Mouse (Mus musculus): ENCODE results near the gene Sprn.
A peak's percentile ranks its signal among the peaks of the same experiment; 100 is the strongest.

DNA sequence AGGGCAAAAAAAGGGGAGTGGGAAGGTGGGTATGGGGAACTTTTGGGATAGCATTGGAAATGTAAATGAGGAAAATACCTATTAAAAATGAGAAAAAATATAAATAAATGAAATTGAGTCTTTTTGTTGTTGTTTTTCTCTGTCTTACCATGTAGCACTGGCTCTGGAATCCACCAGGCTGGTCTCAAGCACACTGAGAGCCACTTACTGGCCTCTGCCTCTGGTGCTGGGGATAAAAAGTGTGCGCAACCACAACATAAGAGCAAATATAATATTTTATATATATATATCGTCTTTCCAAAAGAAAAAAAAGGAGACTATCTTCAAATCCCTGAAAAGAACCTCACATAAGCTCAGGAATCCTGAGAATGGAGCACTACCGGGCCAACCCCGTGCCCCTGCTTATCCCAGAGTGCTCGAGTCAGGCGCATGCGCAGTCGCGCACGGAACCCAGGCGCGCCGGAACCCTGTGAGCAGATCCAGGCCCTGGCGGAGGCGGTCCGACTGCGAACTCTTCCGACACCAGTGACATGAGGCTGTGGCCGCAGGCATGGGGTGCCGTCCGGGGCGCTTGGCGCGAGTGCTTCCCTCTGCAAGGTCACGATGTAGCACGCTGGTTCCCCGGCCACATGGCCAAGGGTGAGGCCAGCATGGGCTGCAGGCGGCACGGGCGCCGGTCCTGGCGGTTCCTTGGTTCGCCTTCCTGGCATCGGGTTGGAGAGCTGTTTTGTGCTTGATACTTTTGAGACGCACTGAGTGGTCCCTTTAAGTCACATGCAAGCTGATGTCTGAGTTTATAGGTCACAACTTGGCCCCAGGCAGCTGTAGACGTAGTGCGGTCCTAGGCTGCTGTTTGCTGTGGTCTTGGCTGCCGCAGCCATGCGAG lies 17.3 kb downstream of the Sprn start, which contains the start of gene Mtg1:
- TF ChIP-seq CTCF (conservative IDR thresholded peaks at IDR 0.05; ENCODE audit: insufficient read depth, insufficient read length, low read depth, low read length) = no peak
- TF ChIP-seq POLR2A (IDR thresholded peaks at IDR 0.05; ENCODE audit: low read depth, low read length) = peak; percentile 51

Data from kidney, adult 2 months (tissue).